Comparison of ENCODE assay signal across 7 mouse cellular contexts in the genomic region with DNA sequence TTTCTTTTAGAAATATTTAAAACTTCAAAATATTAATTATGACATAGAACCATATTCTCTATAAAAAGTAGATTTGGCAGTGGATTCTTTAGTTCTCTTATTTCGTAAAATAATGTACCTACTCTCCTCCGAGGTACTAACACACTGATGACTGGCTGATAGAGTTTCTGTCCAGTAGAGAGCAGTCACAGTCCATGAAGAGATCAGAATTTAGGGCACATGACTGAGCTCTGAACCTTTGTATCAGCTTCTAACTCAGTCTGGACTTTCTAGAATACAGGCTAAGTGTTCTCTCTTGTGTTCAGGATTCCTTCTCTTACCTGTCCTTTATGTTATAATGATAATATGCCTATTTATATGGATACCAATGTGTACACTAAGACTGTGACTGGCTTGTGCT.
DNase-seq lines count a peak whose midpoint lies in the region; ATAC-seq and TF ChIP-seq lines count a peak whose summit lies in the region.

No protein-coding gene starts in this region.

- H3K4me3 ChIP-seq in cortical plate, adult 2 months (ENCODE audit: insufficient read depth, low read length): no peak overlapping the region
- H3K4me3 ChIP-seq in limb, embryonic 14.5 days (replicated peaks; ENCODE audit: low read length): no peak overlapping the region

- CTCF ChIA-PET in Patski (lab: Charles Lee): interaction anchor here (0.6 to 1.0 kb wide), 5 partner anchors 144 to 611 kb away, joined by 3 to 6 read pairs (median 3); no protein-coding TSS in a partner anchor

- H3K27ac ChIP-seq in cortical plate, adult 2 months (ENCODE audit: insufficient read depth, low read length): no peak overlapping the region
- no peak overlapping the region for H3K27ac ChIP-seq in limb, embryonic 14.5 days (replicated peaks; ENCODE audit: low read depth, low read length)

- DNase-seq in layer of hippocampus, postnatal 10 days (ENCODE audit: low spot score in 2 of 2): peak; percentile 11 to 22
- DNase-seq in layer of hippocampus, postnatal 25 days (ENCODE audit: extremely low spot score in 1 of 2, low spot score in 1 of 2): no peak
- peak; percentile 13 for DNase-seq in Patski (ENCODE audit: low read depth, low spot score)
- peak; percentile 72 for DNase-seq in limb, embryonic 14.5 days (ENCODE audit: low spot score)
- no peak for DNase-seq in spleen, adult 12 weeks (ENCODE audit: low spot score)
- DNase-seq in urinary bladder, postnatal 36 days (ENCODE audit: low spot score in 2 of 2): no peak

- WGBS in limb, embryonic 14.5 days: 66% methylated on average over 2 of the region's 2 CpGs

- no peaks in the 10 kb centered on the region for H3K36me3 ChIP-seq in limb, embryonic 14.5 days (ENCODE audit: control insufficient read depth, insufficient read depth, low read length)

- in situ Hi-C loops in Patski (cut with MboI; ENCODE audit: low pct_unique_long_range_greater_than_20kb): loop anchor here (10.0 kb wide), 1 partner anchor 325 kb away; no protein-coding TSS in a partner anchor

- no peak overlapping the region for H3K4me2 ChIP-seq in limb, embryonic 14.5 days (replicated peaks; ENCODE audit: low read depth, low read length, severe bottlenecking)

- no peak overlapping the region for H3K9ac ChIP-seq in limb, embryonic 14.5 days (ENCODE audit: low read depth, low read length, severe bottlenecking)

- TF ChIP-seq POLR2A in cortical plate, adult 2 months (IDR thresholded peaks at IDR 0.05; ENCODE audit: extremely low read depth, insufficient read depth, low read length): no peak
- TF ChIP-seq POLR2A in limb, embryonic 14.5 days (IDR thresholded peaks at IDR 0.05; ENCODE audit: borderline replicate concordance, extremely low read depth, insufficient read depth, insufficient read length): no peak

- no peaks in the 10 kb centered on the region for H3K4me1 ChIP-seq in cortical plate, adult 2 months (ENCODE audit: control insufficient read depth, insufficient read depth, low read length)
- H3K4me1 ChIP-seq in limb, embryonic 14.5 days (ENCODE audit: control insufficient read depth, insufficient read depth, low read length): no peaks in the 10 kb centered on the region

- POLR2A ChIA-PET in Patski (lab: Charles Lee): no interaction called here

- no peaks in the 10 kb centered on the region for H3K9me3 ChIP-seq in limb, embryonic 14.5 days (ENCODE audit: control insufficient read depth, low read length)

- peak; percentile 47 for ATAC-seq in Patski
- peak; percentile 76 for ATAC-seq in limb, embryonic 14.5 days (ENCODE audit: low FRiP score, low read depth)

- no peaks in the 10 kb centered on the region for H3K27me3 ChIP-seq in Patski
- no peaks in the 10 kb centered on the region for H3K27me3 ChIP-seq in limb, embryonic 14.5 days (ENCODE audit: control insufficient read depth, insufficient read depth, low read length)

- TF ChIP-seq CTCF in Patski (IDR thresholded peaks at IDR 0.05): peak; percentile 63
- peak; percentile 31; the same call in 1 of the 2 replicates for TF ChIP-seq CTCF in cortical plate, adult 2 months (IDR thresholded peaks at IDR 0.05; ENCODE audit: extremely low read depth, insufficient read depth, low read length)

Comparison
In these comparisons a context has a peak if more than half of its experiments do, and no peak if none do; other contexts are left out.
1. DNase-seq: peak in layer of hippocampus, postnatal 10 days (2 of 2), Patski (single experiment) and limb, embryonic 14.5 days (single experiment); none in layer of hippocampus, postnatal 25 days (0 of 2), spleen, adult 12 weeks (single experiment) and urinary bladder, postnatal 36 days (0 of 2).